Mouse (Mus musculus) intestine, postnatal 0 days (tissue): ENCODE data around the gene 4931406C07Rik. TPM values are rescaled to one million over a fixed set of nuclear protein-coding genes. Genes with fewer than 3 reads are reported as not detected.
A peak's percentile ranks its signal among the peaks of the same experiment; 100 is the strongest.

Experiments
- ATAC-seq: fragments of 200-750 bp; cut with Nextera tagmentation; 2 replicates; pipeline ENCODE4 v1.8.0; 2017; ENCODE audit warnings: mild to moderate bottlenecking, moderate TSS enrichment, moderate library complexity
- H3K27ac ChIP-seq: fragments of 300-500 bp; sonication (generic); 2 replicates; pipeline ENCODE4 v1.5.1; 2014; ENCODE audit warnings: mild to moderate bottlenecking, low read depth, low read length, moderate library complexity
- H3K27me3 ChIP-seq: fragments of 300-500 bp; sonication (generic); replicated peaks from 2 replicates; pipeline ENCODE4 v1.6.1; 2014; ENCODE audit warnings: low read length, mixed read lengths; ENCODE audit not compliant: control insufficient read depth, insufficient read depth
- H3K36me3 ChIP-seq: fragments of 300-500 bp; sonication (generic); 2 replicates; pipeline ENCODE4 v1.6.1; 2014; ENCODE audit warnings: mild to moderate bottlenecking, moderate library complexity; ENCODE audit not compliant: control insufficient read depth, insufficient read depth
- H3K4me1 ChIP-seq: fragments of 300-500 bp; sonication (generic); replicated peaks from 2 replicates; pipeline ENCODE4 v1.6.1; 2014; ENCODE audit warnings: antibody characterized with exemption, low read length, mixed read lengths; ENCODE audit not compliant: control insufficient read depth, insufficient read depth
- H3K4me2 ChIP-seq: fragments of 300-500 bp; sonication (generic); replicated peaks from 2 replicates; pipeline ENCODE4 v1.6.1; 2014; ENCODE audit warnings: low read depth, mild to moderate bottlenecking, moderate library complexity
- H3K4me3 ChIP-seq: fragments of 300-500 bp; sonication (generic); 2 replicates; pipeline ENCODE4 v1.5.1; 2014; ENCODE audit warnings: low read depth, low read length
- H3K9ac ChIP-seq: fragments of 300-500 bp; sonication (generic); 2 replicates; pipeline ENCODE4 v1.6.1; 2014; ENCODE audit warnings: mild to moderate bottlenecking, low read depth, low read length
- H3K9me3 ChIP-seq: fragments of 300-500 bp; sonication (generic); 2 replicates; pipeline ENCODE4 v1.6.1; 2016; ENCODE audit warnings: mixed run types; ENCODE audit not compliant: control insufficient read depth
- CTCF ChIP-seq: sonication (generic); IDR thresholded peaks from 2 replicates; pipeline ENCODE4 v1.5.1; 2016; ENCODE audit warnings: low read depth, mild to moderate bottlenecking, control low read depth, antibody characterized with exemption, moderate library complexity
- WGBS: fragments of 180-500 bp; shearing (Covaris S2); extraction: QIAGEN DNeasy Blood & Tissue Kit; methylation state at CpG from one replicate; pipeline ENCODE4 v1.1.7; 2014; 5-methylcytosine and 5-hydroxymethylcytosine counted together
- polyA plus RNA-seq: library from polyadenylated mRNA; unstranded; fragments of >200 nt; fragmentation: Nextera tagmentation; extraction: Ambion mirVana; gene quantifications from 2 replicates; pipeline ENCODE4 v1.2.1, GENCODE M21; 2015

The 4931406C07Rik gene
- polyA plus RNA-seq, 1 experiment from 2014 or later: 15.4 TPM

DNA sequence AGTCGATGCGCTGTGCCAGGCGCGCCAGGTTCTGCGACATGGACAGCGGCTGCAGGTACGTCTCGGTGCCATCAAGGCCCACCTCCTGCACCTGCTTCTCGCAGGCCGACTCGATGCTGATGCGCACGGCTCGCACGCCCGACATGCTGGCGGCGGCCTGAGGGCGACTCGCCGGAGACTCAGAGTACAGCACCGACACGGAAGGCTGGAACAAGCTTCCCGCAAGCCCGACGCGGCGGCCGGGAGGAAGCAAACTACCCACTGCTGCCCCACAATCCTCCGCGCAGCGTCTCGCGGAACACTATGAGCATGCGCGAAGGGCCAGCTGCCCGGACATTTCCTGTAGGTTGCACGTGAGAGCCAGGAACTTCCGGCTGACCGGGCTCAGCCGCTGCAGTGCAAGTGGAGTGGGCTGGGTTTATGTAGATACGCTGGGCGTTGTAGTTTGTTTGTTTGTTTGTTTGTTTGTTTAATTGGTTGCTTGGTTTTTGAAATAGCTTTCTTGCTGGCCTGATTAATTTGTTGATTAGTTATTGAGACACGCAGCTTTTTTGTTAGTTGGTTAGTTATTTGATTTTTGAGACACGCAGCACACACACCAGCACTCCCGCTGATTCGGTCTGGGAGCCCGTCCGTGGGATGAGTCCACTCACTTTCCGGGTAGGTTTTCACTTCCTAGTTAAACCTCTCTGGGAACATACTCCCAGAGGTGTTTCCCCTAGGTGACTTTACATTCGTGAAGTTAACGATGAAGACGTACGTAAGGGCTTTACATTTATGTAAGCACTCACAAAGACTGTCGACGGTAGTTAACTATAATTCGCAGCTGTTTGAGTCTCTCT lies 26.4 kb downstream of the 4931406C07Rik start, which contains the start of gene Med17:
Gene Med17, minus strand, starts transcription at position 283 of the 842 bp plus-strand sequence.
- Histone ChIP-seq H3K36me3 (peaks cover 15% of the 10 kb centered on the region), H3K27ac (peak within 1 kb of the TSS; percentile 93), H3K4me3 (peak within 1 kb of the TSS; percentile 92), H3K4me1 (no peaks in the 10 kb centered on the region), H3K9ac (peak within 1 kb of the TSS; percentile 93), H3K9me3 (no peaks in the 10 kb centered on the region), H3K27me3 (no peaks in the 10 kb centered on the region), H3K4me2 (peak within 1 kb of the TSS; percentile 79)
- ATAC-seq: peak; percentile 98
- 0 out of 2 replicates have a peak, but pooled peaks have one; percentile 12 for TF ChIP-seq CTCF
- under 1% methylated on average over 57 of the region's 57 CpGs for WGBS

DNA sequence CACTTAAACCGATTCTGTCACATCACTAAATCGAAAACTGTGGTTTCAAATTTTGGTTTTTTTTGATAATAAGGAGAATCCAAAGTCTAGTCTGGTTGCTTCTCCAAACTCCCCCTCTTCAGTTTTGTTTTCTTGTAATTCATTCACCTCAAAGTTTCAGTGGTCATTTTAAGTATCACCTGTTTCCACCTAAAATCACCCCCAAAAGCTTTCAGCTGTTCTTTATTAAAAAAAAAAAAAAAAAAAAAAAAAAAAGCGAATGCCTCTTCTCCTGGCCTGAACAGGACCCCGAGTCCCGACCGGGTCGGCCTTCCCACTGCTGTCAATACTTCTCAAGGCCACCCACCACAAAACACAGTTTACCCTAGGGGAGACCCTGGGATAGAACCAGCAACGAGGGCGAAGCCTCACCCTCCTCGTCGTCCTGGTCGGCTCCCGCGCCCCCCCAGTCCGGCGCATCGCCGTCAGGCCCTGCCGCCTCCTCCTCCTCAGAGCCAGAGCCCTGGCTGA lies 27.1 kb downstream of the 4931406C07Rik start:
- Histone ChIP-seq H3K4me2 (peak overlapping the region; percentile 79), H3K36me3 (peaks cover 19% of the 10 kb centered on the region), H3K27ac (peak overlapping the region; percentile 93), H3K9me3 (no peaks in the 10 kb centered on the region), H3K27me3 (no peaks in the 10 kb centered on the region), H3K4me3 (peak overlapping the region; percentile 92), H3K4me1 (no peaks in the 10 kb centered on the region), H3K9ac (peak overlapping the region; percentile 93)
- no peak for ATAC-seq
- no peak for TF ChIP-seq CTCF
- WGBS: 8% methylated on average over 19 of the region's 19 CpGs

GRCm38 (mm10) chr9:15278343-15278742 lies 27.9 kb downstream of the 4931406C07Rik start:
- H3K4me3 ChIP-seq: no peak overlapping the region
- no peaks in the 10 kb centered on the region for H3K27me3 ChIP-seq
- no peak overlapping the region for H3K9ac ChIP-seq
- no peaks in the 10 kb centered on the region for H3K9me3 ChIP-seq
- no peak for ATAC-seq
- no peaks in the 10 kb centered on the region for H3K4me1 ChIP-seq
- no peak for TF ChIP-seq CTCF
- H3K4me2 ChIP-seq: no peak overlapping the region
- H3K36me3 ChIP-seq: peaks cover 28% of the 10 kb centered on the region
- H3K27ac ChIP-seq: no peak overlapping the region
- 88% methylated on average over 3 of the region's 3 CpGs for WGBS

- no peak for ATAC-seq
- Histone ChIP-seq H3K27ac (no peak overlapping the region), H3K36me3 (peaks cover 43% of the 10 kb centered on the region), H3K9ac (no peak overlapping the region), H3K4me3 (no peak overlapping the region), H3K4me2 (no peak overlapping the region), H3K4me1 (no peaks in the 10 kb centered on the region), H3K27me3 (no peaks in the 10 kb centered on the region), H3K9me3 (no peaks in the 10 kb centered on the region)
- no peak for TF ChIP-seq CTCF
- 91% methylated on average over 4 of the region's 4 CpGs for WGBS
Measured at GRCm38 (mm10) chr9:15276855-15277254, 29.4 kb downstream of the 4931406C07Rik start.

GRCm38 (mm10) chr9:15273981-15274380 lies 32.3 kb downstream of the 4931406C07Rik start:
- TF ChIP-seq CTCF: no peak
- 91% methylated on average over 2 of the region's 2 CpGs for WGBS

DNA sequence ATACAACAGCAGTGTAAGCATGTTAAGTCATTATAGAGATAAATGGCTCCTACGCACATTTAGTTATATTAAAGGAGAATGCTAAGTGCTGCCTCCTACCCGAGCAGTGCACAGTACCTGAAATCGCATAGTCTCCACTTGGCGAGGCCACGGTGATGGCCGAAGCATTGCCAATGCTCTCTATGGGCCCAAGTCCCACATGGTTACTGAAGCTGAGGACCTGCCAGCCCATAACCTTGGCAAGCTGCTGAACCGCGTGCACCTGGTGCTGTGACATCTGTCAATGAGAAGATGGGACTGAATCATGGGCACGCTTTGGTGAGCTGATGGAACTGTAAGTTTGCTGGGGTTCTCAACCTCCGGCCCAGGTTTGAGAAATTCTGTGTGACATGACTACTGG lies 42.8 kb downstream of the 4931406C07Rik start:
- H3K4me1 ChIP-seq: no peaks in the 10 kb centered on the region
- H3K27ac ChIP-seq: no peak overlapping the region
- 96% methylated on average over 10 of the region's 10 CpGs for WGBS
- no peak overlapping the region for H3K4me2 ChIP-seq
- H3K27me3 ChIP-seq: no peaks in the 10 kb centered on the region
- H3K36me3 ChIP-seq: peaks cover 67% of the 10 kb centered on the region
- no peak for TF ChIP-seq CTCF
- H3K9ac ChIP-seq: no peak overlapping the region
- no peaks in the 10 kb centered on the region for H3K9me3 ChIP-seq
- ATAC-seq: no peak
- H3K4me3 ChIP-seq: no peak overlapping the region

More at GRCm38 (mm10) chr9:15273981-15274380, 32.3 kb downstream of the 4931406C07Rik start:
- H3K4me1 ChIP-seq: no peaks in the 10 kb centered on the region
- no peak overlapping the region for H3K4me2 ChIP-seq
- no peak overlapping the region for H3K9ac ChIP-seq
- no peak overlapping the region for H3K4me3 ChIP-seq
- no peak for ATAC-seq
- no peaks in the 10 kb centered on the region for H3K27me3 ChIP-seq
- H3K9me3 ChIP-seq: no peaks in the 10 kb centered on the region
- peaks cover 71% of the 10 kb centered on the region for H3K36me3 ChIP-seq
- H3K27ac ChIP-seq: no peak overlapping the region
